In the genomic region with DNA sequence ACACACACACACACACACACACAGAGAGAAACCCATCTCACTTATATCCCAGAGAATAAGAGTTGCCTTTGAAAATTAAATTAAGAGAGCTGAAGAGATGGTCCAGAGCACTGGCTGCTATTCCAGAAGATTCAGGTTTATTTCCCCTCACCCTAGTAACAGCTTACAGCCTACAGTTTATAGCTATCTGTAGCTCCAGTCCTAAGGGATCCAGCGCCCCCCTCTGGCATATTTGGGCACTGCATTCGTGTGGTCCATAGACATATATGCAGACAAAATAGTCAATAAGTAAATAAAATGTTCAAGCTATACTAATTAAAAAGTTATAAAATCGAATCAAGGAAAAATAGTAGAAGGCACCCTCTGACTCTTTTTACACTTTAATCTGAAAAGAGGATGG, we compare ENCODE assay signal across 9 mouse cellular contexts.
DNase-seq lines count a peak whose midpoint lies in the region; ATAC-seq and TF ChIP-seq lines count a peak whose summit lies in the region.
"Had no signal": no experiment of that assay in that cellular context is flagged by ENCODE, and none has a peak within 500 bp of the region (broad histone marks: within the 10 kb centered on the region; RNA-seq: fewer than 3 reads in every experiment).

No protein-coding gene starts in this region.

- intact Hi-C loops in left cerebral cortex, postnatal 4 days (cut with DNase I) = loop anchor here (5.0 kb wide), 1 partner anchor 364 kb away; no protein-coding TSS in a partner anchor

- WGBS in heart, postnatal 0 days = 19% methylated on average over 3 of the region's 3 CpGs

- TF ChIP-seq CTCF in heart, postnatal 0 days (IDR thresholded peaks at IDR 0.05; ENCODE audit: low read depth) = peak; percentile 37
- peak; percentile 43; the same call in 1 of the 2 replicates for TF ChIP-seq CTCF in testis, adult 2 months (IDR thresholded peaks at IDR 0.05; ENCODE audit: control insufficient read depth, insufficient read depth, insufficient replicate concordance, low read depth, low read length)

- H3K27me3 ChIP-seq in heart, postnatal 0 days (ENCODE audit: control insufficient read depth, insufficient read depth, low read length) = no peaks in the 10 kb centered on the region
- no peaks in the 10 kb centered on the region for H3K27me3 ChIP-seq in testis, adult 2 months (ENCODE audit: control insufficient read depth, insufficient read depth, low read length)
- H3K27me3 ChIP-seq: lung, embryonic 15.5 days had no signal

- H3K9me3 ChIP-seq in heart, postnatal 0 days (replicated peaks; ENCODE audit: control insufficient read depth, low read length) = peaks cover 3% of the 10 kb centered on the region; the same call in 1 of the 2 replicates
- H3K9me3 ChIP-seq: lung, embryonic 15.5 days had no signal

- no peaks in the 10 kb centered on the region for H3K36me3 ChIP-seq in heart, postnatal 0 days (replicated peaks; ENCODE audit: control insufficient read depth, insufficient read depth, low read length)
- H3K36me3 ChIP-seq in testis, adult 2 months (ENCODE audit: control insufficient read depth, insufficient read depth, low read length) = no peaks in the 10 kb centered on the region
- H3K36me3 ChIP-seq: lung, embryonic 15.5 days had no signal

- no peak for DNase-seq in heart, postnatal 0 days (ENCODE audit: low spot score)
- DNase-seq in heart, adult 11 months = no peak
- peak; percentile 53 to 65 for DNase-seq in right cerebral cortex, adult 2 months (ENCODE audit: low spot score in 2 of 2)
- DNase-seq in right cerebral cortex, postnatal 36 days (ENCODE audit: low spot score in 2 of 2) = no peak
- DNase-seq in cerebellum, postnatal 36 days = peak; percentile 76
- DNase-seq in left cerebral cortex, postnatal 4 days = peak; percentile 79

- TF ChIP-seq POLR2A in testis, adult 2 months (IDR thresholded peaks at IDR 0.05; ENCODE audit: control insufficient read depth, low read depth, low read length) = no peak

- H3K9ac ChIP-seq in heart, postnatal 0 days (replicated peaks; ENCODE audit: low read depth, low read length) = no peak overlapping the region
- H3K9ac ChIP-seq: lung, embryonic 15.5 days had no signal

- ATAC-seq in heart, postnatal 0 days (ENCODE audit: insufficient read depth, low read depth) = no peak
- no peak for ATAC-seq in granulocyte monocyte progenitor cell, adult 5-6 weeks (replicated peaks; ENCODE audit: poor library complexity, severe bottlenecking)

- no peak overlapping the region for H3K27ac ChIP-seq in heart, postnatal 0 days (ENCODE audit: low read depth)
- no peak overlapping the region for H3K27ac ChIP-seq in testis, adult 2 months (ENCODE audit: control insufficient read depth, insufficient read depth, low read depth, low read length)
- H3K27ac ChIP-seq: lung, embryonic 15.5 days had no signal

- TF ChIP-seq EP300 in heart, postnatal 0 days (IDR thresholded peaks at IDR 0.05; ENCODE audit: low read depth) = no peak

- no peak overlapping the region for H3K4me3 ChIP-seq in heart, postnatal 0 days (ENCODE audit: low read depth, low read length)
- no peak overlapping the region for H3K4me3 ChIP-seq in testis, adult 2 months (ENCODE audit: control insufficient read depth, low read depth, low read length)
- H3K4me3 ChIP-seq: lung, embryonic 15.5 days had no signal

- no peak overlapping the region for H3K4me2 ChIP-seq in heart, postnatal 0 days (ENCODE audit: low read depth, low read length)
- H3K4me2 ChIP-seq: lung, embryonic 15.5 days had no signal

- no peaks in the 10 kb centered on the region for H3K4me1 ChIP-seq in heart, postnatal 0 days (ENCODE audit: control insufficient read depth, insufficient read depth)
- H3K4me1 ChIP-seq in testis, adult 2 months (ENCODE audit: control insufficient read depth, insufficient read depth, low read length) = no peaks in the 10 kb centered on the region
- H3K4me1 ChIP-seq: lung, embryonic 15.5 days had no signal

Comparison
In these comparisons a context has a peak if more than half of its experiments do, and no peak if none do; other contexts are left out.
1. DNase-seq: peak in right cerebral cortex, adult 2 months (2 of 2), cerebellum, postnatal 36 days (2 of 2) and left cerebral cortex, postnatal 4 days (single experiment); none in heart, postnatal 0 days (single experiment), heart, adult 11 months (single experiment) and right cerebral cortex, postnatal 36 days (0 of 2).